Mouse (Mus musculus) heart, adult 11 months (tissue): ENCODE results near the gene Crx.

Source experiments
- DNase-seq: peaks from one replicate; pipeline ENCODE4 v3.0.0; 2022

Gene Crx

DNA sequence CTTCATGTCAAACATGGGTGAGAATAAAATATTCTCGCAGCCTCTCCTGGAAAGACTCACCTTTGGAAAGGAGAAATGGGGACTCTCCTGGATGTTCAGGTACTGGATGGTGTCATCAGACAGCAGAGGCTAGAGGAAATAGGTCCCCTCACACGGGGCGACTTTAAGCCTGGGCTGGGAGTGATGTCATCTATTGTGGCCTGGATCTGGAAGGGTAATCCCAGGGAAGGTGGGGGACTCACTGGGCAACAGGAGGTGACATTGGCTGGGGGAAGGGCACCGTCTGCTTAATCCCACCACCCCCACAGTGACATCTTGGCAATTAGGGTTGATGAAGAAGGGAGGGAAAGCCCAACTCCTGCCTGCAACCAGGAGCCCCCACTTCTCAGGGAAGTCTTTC, at the start of gene Crx:
Gene Crx, minus strand, starts transcription at position 213 of the 400 bp plus-strand sequence.
- DNase-seq: peak; percentile 55

DNA sequence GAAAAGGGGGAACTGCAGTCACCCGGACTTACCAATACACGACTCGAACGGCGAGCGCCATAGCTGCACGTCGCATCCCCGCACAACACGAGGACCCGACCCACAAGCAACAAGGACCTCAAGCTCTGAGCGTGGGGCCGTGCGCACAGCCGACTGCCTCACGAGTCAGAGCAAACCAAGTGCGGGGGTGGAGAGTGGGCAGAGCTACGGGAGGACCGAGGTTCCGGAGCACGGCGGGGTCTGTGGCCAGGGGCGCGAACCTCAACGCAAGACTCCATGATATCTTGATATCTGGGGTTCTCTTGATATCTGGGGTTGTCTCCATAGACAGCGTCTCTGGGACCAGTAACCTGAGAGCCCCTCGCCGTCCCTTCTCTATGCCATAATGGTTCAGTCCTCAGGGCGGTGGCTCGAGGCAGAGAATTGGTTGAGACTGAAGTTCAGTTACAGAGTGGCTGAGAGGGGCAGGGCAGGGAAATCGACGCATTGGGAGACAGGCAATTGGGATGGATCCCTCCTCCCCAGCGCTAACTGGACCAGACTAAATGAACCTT, 42.5 kb upstream of the Crx start, which contains the start of gene Selenow:
Gene Selenow, minus strand, starts transcription at position 183 of the 554 bp plus-strand sequence.
- DNase-seq: peak; percentile 99

DNA sequence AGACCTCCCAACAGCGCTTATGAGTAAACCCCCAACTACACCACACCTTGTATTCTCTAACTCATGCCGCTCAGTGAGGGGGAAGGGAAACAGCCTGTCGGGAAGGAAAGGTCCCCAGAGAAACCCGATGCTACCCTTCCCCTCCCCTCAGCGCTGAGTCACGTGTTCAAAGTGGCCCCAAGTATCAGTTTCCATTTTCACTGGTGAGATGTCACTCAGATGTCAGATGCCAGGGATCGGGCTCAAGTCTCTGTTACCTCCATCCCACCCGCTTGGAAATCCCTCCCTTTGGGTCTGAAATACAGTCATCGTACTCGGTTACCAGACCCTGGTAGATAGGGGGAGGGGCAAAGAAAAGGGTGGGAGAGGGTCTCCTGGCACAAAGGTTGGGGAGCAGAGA, 42.0 kb upstream of the Crx start:
- DNase-seq: no peak

DNA sequence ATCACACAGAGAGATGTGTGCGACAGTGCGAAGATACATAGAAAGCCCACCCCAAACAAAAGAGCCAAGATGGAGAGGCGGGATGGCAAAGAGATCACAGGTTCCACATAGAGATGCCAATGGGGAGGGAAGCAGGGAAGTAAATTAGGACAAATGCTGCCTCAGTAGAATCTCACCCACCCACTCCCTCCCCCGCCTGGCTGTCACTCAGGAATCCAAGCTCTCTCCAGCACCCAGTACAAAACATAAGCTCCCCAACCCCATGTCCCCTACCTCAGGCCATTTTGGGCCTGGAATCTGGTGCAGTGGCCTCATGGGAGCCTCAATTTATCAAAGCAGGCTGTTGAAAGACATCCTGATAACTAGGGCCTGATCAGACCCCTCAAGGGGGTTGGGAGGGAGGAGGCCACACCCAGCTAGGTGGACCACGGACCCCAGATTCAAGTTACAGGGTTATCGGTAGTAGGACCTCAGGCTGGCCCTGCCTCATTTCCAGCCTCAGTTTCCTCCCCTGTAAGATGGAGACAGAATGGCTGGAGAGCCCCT, 41.0 kb upstream of the Crx start:
- peak; percentile 92 for DNase-seq

DNA sequence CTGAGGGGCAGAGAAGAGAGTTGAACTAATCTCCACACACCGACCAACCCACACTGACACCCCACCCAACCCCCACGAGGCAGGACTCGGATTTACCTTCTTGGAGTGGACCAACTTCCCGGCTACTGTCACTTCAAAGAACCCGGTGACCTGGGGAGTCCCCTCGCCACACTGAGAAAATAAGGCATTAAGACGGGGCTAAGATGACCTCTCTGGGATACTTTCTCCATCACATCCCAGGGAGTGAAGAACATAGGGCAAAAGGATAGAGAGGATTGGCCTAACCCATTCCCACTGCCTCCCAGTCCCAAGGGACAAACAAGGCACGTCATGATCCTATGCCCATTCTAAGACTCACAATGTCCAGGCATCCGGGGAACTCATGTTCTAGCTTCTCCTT, 40.2 kb upstream of the Crx start:
- DNase-seq: peak; percentile 87

DNA sequence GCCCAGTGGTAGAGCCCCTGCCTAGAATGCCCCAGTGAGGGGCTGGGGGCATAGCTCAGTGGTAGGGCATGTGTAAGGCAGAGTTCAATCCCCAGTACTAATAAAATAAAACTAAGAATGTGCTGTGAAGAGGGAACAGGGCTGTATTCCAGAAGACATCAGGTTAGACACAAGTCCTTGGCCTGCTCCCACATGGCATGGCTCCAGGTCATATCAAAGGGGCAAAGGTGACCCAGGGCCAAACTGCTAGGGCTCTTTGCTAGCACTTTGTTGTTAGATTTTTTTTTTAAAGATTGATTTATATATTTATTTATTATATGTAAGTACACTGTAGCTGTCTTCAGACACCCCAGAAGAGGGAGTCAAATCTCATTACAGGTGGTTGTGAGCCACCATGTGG, 38.6 kb upstream of the Crx start:
- DNase-seq: peak; percentile 82

DNA sequence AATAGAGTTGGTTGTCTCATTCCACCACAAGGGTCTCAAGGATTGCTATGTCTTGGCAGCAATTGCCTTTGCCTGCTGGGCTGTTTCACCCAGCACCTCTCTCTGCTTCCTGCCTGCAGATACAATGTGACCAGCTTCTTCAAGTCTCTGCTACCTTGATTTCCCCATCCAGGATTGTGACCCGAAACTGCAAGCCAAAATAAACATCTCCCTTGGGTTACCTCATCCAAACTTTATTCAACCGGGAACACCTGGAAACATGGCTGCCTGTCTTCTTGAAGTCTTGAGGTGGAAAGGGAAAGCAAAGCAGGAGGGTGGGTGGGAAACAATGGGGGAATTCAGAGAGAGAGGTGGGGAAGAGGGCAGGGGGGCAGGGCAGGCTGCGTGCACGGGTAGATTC, 37.2 kb upstream of the Crx start:
- peak; percentile 66 for DNase-seq

DNA sequence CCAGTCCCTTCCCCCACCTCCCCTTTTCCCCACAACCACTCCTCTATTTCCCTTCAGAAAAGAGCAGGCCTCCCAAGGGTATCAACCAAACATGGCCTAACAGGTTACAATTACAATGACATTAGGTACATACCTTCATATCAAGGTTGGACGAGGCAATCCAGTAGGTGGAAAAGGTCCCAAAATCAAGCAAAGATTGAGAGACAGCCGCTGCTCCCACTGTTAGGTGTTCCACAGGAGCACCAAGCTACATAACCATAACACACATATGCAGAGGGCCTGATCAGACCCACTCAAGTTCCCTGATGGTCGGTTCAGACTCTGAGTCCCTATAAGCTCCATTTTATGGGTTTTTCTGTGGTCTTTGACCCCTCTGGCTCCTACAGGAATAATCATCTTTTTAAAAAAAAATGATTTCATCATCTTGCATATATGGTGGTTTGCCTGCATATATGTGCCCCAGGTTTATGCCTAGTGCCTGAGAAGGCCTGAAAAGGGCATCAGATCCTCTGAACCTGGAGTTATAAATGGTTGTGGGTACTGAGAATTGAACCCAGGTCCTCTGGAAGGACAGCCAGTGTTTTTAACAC, 36.5 kb upstream of the Crx start:
- DNase-seq: peak; percentile 76

DNA sequence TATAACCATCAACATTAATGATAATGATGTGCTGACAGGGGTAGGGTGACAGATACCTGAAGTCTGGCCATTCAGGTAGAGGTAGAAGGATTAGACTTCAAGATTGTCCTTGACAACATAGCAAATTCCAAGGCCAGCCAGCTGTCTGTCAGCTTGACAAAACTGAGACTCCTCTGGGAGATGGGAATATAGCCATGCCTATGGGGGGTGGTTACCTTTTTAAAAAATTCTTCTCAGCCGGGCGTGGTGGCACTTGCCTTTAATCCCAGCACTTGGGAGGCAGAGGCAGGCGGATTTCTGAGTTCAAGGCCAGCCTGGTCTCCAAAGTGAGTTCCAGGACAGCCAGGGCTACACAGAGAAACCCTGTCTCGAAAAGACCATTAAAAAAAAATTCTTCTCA, 35.9 kb upstream of the Crx start:
- DNase-seq: peak; percentile 84

DNA sequence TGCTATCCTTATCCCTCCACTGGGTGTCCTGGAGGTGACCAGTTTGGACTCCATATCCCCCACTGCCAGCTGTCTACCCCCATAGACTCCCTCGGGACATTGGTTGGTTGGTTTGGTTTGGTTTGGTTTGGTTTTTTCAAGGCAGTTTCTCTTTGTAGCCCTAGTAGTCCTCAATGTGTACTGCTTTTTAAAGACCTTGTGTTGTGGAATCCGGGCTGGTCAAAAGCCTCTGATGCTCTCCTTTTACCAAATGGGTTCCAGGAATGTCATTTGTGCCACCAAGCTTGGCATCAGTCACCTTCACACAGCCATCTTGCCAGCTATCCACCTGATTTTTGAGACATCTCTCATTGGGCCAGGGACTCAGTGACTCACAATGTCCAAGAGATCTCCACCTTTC, 35.0 kb upstream of the Crx start:
- peak; percentile 83 for DNase-seq

DNA sequence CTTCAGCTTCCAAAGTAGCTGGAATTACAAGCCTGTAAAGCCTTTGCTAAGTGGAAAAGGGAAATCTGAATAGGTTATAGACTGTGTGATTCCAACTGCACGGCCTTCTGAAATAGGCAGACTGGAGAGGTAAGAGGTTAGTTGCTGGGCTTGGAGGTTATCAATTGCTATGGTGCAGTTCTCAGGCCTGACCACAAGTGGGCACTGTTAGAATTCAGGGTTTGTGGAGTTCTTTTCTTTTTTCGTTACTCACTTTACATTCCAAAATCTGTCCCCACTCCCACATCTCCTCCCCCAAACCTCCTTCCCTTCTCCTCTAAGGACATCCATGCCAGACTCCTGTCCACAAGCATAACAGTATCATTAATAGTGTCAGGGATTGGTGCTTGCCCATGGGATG, 34.5 kb upstream of the Crx start:
- DNase-seq: peak; percentile 84

DNA sequence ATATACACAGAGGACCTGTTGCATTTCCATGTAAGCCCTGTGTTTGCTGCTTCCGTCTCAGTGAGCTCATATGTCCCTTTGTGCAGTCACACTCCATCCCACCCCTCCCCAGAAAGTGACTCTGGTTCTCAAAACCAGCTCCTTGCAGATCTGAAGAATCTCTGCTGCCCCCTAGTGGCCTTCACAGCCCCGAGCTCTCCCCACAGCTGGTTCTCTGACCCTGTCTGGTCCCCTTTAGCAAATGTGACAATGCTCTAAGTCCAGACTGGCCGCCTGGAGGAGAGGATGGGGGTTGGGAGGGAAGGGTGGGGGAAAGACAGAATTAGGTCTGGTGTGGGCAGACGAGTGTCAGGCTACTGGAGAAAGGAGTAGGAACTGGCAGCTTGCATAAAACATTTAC, 32.4 kb upstream of the Crx start:
- peak; percentile 92 for DNase-seq

DNA sequence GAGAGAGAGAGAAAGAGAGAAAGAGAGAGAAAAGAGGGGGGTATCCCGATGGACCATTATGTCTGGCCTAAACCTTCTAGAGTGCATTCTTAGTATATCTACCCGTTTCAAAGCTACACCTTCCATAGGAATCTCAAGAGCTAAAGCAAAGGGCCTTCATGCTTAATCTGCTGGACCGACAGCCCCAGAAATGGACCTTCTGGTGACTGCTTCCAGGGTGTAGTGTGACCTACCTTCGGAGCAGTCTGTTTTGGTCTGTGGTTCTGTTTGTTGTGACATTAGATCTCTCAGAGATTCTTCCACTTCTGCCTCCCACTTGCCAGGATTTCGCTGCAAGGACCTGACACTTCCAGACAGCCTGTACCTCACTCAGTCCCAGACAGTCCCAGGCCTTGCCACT, 30.8 kb upstream of the Crx start:
- peak; percentile 50 for DNase-seq

DNA sequence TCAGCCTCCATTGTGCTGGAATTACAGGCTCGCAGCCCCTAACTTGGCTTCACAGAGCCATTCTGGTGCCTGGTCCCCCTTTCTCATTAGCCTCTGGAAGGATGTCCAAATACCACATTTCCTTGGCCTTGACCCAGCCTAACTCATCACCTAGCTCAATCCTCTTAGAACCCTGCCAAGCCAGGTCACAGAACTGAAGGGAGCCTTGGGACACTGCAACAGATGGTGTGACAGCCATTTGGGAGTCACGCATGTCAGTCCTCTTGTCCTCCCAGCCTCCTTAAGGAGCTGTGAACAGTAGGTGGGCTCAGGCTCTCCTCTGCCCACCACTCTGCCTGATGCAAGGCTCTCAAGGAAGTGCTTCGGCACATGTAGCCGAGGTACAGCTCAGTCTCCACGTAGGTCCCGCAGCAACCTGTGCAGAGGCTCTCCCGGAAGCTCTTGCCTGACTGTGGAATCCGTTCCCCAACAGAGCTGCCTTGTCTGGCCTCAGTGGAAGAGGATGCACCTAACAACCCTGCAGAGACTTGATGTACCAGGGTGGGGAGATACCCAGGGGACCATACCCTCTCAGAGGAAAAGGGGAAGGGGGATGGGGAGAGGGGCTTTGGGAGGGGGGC, 28.3 kb upstream of the Crx start:
- DNase-seq: peak; percentile 76

DNA sequence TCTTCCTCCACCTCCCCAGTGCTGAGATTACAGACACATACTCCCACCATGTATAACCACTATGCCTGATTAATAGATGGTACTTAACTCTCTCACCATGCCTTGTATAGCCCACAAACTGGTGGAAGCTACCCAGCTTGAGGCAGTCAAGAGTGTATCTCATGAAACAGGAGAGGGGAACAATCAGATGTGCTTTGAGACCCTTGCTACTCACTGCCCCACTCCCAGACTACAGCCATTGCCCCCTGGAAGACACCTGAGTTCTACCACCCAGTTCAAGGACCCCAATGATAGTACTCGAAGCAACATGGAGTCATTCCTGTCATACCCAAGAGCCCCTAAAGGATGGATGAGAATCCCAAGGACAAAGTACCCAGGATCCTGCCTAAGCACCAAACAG, 26.8 kb upstream of the Crx start:
- peak; percentile 63 for DNase-seq

DNA sequence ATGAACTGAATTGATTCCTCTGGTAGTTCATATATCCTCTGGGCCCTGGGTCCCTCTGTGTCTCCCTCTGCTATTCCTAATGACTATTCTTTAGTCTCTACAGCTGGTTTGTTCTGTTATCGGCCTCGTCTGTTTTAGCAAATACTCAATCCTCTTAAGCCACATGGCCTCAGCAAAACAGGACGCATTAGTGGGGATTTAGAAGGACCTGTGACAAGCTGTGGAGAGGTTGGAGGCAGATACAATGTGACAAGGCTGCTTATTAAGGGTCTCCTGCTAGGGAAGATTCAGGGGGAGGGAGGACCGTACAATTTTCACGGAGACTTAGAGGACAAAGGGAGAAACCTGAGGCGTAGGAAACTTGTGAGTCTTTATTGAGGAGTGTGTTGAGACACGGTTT, 26.1 kb upstream of the Crx start:
- DNase-seq: peak; percentile 40

DNA sequence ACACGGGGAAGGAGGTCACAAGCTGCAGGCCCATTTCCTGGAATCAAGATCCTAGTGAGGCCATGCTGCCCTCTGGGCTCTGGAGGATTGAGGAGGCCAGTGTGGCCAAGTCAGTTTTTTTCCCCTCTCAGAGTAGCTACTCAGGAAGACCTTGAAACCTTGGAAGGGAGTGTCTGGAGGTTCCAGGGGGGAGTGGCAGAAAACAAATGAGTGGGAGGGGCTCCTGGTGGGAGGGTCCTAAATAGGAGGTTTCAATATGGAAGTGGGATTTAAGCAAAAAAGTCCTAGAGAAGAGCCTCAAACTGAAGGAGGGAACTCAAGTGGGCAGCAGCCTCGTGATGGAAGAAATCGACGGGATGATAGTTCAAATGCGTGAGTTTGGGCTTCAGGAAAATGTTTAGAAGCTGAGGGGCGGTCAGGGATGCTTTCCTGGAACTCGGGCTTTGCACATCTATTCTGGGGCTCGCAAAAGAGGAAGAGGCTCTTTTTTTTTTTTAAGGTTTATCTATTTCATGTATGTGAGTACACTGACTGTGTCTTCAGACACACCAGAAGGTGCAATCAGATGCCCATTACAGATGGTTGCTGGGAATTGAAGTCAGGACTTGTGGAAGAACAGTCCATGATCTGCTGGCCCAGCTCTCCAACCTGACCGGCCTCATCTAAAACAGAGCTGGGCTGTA, 21.7 kb upstream of the Crx start:
- DNase-seq: peak; percentile 80

DNA sequence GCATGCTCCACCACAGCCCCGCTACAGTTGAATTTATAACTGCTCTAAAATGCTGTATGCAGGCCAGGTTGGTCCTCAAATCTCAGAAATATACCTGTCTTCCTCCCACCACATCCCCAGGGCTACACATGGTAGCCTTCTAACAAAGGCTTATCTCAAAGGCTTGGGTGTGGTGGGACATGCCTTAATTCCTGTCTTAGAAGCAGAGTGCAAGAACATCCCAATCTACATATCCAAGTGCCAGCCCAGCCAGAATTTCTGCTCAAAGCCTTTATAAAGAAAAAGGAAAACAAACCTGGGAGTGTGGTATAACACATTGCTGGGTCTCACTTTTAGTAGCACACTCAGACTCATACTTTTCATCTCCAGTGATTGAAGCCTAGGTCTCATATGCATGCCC, 14.5 kb upstream of the Crx start:
- DNase-seq: peak; percentile 67

DNA sequence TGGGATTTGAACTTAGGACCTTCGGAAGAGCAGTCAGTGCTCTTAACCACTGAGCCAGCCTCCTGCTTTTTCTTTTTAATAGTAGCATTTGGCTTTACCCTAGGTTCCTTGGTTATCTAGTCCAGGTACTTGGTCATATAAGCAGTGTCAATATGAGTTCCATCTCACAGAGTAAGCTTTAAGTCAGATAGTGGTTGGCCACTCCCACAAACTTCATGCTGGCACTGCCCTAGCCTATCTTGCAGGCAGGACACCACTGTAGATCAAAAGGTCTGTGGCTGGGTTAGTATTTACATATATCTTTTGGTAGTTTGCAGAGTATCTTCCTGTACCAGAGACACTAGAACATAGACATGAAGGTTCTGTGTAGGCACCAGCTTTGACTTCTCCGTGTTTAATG, 4.4 kb upstream of the Crx start:
- DNase-seq: no peak

DNA sequence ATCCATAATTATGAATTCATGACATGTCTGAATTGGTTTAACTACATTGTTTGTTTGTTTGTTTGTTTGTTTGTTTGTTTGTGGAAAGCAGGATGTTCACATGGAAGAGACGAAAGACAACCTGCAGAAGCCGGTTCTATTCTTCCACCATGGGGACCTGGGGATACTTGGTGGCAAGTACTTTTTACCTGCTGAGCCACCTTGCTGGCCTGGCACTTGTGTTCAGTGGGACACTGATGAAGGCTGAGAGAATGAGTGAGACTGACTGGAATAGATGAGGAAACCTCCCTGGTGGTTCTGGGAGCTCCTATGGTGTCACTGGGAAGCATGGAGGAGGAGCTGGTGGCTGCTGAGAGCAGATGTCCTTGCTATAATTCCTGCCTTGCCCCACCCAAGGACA, 2.5 kb upstream of the Crx start, which contains the start of gene Crxos:
Gene Crxos, plus strand, starts transcription at position 301 of the 400 bp plus-strand sequence.
- peak; percentile 56 for DNase-seq

DNA sequence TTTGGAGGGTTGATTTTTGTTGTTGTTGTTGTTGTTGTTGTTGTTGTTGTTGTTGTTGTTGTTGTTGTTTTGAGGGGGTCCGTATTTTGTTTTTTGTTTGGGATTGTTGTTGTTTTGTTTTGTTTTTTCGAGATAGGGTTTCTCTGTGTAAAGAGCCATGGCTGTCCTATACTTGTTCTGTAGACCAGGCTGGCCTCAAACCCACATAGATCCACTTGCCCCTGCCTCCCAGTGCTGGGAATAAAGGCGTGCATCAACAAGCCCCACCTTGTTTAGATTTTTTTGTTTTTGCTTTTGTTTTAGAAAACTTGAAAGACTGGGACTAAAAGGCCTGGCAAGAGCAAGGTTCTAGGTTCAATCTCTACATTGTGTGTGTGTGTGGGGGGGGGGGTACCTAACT, 2.1 kb upstream of the Crx start:
- DNase-seq: peak; percentile 16

DNA sequence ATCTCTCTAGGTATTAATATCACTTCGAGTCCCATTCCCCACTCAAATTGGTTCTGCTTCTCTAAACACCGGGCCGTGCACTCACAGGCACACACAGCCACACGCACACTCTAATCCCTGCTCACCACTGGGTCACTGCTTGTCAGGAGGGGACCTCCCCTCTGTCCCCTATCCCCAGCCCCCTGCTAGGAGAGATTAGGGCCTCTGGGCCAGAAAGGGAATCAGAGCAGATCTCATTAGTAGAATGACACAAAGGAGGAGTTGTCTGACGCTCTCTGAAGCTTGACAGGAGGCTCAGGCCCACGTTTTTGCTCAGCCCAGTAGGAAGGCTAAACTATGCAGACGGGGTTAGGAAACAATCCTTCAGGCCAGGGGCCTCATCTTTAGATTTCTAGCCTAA, 1.6 kb upstream of the Crx start:
- DNase-seq: peak; percentile 66

DNA sequence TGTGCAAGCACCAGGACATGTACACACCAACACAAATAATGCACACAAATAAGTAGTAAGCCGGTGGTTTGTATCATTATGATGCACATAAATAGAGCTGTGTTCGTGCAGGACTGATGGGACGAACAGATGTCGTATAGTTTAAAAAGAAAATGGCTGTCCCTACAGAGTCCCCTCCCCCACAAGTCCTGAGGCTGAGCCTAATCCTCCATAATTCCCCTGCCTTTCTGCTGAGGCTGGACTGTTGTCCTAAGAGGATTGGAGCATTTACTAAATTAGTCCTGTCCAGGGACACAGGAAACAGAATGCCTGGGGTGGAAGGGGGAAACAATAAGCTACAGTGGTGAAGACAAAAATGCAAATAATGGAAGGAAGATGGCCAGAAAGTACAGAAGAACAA, 15.7 kb downstream of the Crx start:
- no peak for DNase-seq

DNA sequence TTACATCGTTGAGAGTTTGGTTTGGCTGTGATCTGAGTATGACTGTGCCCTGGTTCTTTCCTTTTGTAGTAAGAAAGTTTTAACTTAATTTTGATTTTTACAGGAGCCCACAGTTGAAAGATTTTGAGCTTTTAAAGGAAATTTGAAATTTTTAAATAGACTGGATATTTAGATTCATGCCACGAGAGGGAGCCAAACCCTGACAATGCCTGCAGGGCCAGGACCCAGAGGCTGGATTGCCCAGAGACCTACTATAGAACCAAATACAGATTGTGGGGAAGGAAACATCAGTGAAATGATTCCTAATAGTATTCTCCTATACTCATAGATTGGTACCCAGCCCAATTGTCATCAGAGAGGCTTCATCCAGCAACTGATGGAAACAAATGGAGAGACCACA, 20.1 kb downstream of the Crx start:
- DNase-seq: peak; percentile 18
